Mouse (Mus musculus) layer of hippocampus, adult 8-10 months (tissue): ENCODE data around the gene Svbp. TPM values are rescaled to one million over a fixed set of nuclear protein-coding genes. Genes with fewer than 3 reads are reported as not detected.

ENCODE experiments used
- DNase-seq, 2 experiments: peaks; one replicate each; pipeline ENCODE4 v3.0.0; 2022; ENCODE audit warnings: low spot score in 2 of 2
- total RNA-seq, 4 experiments: library from RNA; stranded (reverse); gene quantifications; 2 replicates each; pipeline ENCODE4 v1.2.4; 2022

Svbp gene
- total RNA-seq, 4 experiments from 2014 or later = 15.4 to 21.1 (median 16.3) TPM

GRCm38 (mm10) chr4:119245961-119246360 lies 50.9 kb downstream of the Svbp start:
- no peak for DNase-seq

DNA sequence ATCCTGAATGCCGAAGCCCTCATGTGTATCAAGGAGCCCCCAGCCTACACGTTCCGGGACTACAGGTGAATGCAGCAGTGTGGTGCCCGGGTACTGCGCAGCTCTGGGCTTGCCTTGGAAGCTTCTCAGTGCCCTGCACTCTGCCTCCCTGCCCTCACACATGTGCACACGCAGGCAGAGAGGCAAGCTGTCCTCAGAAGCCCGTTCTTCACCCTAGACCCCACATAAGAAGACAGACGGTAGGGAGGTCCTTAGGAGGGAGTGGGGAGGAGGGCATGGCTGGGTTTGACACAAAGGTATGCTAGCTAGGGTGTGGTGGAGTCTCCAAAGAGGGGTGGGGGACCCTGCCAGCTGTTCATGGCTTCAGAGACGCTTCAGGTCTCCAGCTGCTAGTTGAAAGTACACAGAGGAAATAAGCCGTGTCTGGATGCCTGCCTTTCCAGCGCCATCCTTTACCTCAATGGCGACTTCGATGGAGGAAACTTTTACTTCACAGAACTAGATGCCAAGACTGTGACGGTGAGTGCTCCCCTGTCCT lies 51.7 kb downstream of the Svbp start:
- no peak for DNase-seq

DNA sequence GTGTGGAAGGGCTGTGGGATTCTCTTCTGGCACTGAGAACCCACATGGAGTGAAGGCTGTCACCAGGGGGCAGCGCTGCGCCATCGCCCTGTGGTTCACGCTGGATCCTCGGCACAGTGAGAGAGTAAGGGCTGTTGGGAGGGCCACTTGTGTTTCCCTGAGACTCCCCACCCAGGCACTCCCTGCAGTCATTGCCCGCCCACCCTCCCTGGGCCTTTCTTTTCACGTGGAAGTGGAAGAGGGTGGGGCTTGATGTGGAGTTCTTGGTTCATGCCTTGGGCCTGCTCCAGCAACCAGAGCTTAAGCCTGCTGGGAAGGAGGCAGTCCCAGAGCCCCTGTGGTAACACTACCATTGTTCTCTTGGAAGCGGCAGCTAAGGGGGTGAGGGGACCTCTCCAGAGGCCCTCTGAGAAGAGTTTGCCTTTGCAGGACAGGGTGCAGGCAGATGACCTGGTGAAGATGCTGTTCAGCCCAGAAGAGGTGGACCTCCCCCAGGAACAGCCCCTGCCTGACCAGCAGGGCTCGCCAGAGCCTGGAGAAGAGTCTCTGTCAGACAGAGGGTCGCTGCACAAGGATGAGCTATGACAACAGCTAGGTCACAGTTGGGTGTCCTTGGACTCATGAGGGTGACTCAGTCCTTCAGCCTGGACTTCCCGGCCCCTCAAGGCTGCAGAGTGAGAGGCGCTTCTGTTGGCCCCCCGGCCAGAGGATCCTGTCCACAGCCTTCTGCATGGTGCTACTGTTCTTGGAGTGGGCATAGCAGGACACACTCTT lies 52.5 kb downstream of the Svbp start:
- DNase-seq = peak in 1 of 2 experiments; percentile 58

GRCm38 (mm10) chr4:119248407-119248965 lies 53.4 kb downstream of the Svbp start:
- no peak for DNase-seq

Other genes with a start within 250 kb of the Svbp start
- under 1 TPM in 3 of 4 experiments, not detected in 1; 0.23 to 0.43 (median 0.25) TPM for gene Lao1, start 233.7 kb upstream of the Svbp start, total RNA-seq
- gene Slc2a1, start 86.6 kb upstream of the Svbp start, total RNA-seq = 10 to 100 TPM; 86.4 to 96.6 (median 91.0) TPM
- gene Zfp691, start 21.1 kb upstream of the Svbp start, total RNA-seq = 10 to 100 TPM in 1 of 4 experiments, 1 to 10 TPM in 3; 5.8 to 10.9 (median 7.5) TPM
- under 1 TPM; 0.23 to 0.54 (median 0.28) TPM for gene Ermap, start 5.3 kb upstream of the Svbp start, total RNA-seq
- gene Tmem269, start 22.9 kb downstream of the Svbp start, total RNA-seq = 1 to 10 TPM in 1 of 4 experiments, under 1 TPM in 3; 0.37 to 1.0 (median 0.63) TPM
- gene AU022252, start 37.4 kb downstream of the Svbp start, total RNA-seq = 10 to 100 TPM; 23.1 to 32.9 (median 25.6) TPM
- 10 to 100 TPM in 3 of 4 experiments, 1 to 10 TPM in 1; 9.7 to 13.7 (median 11.7) TPM for gene P3h1, start 37.6 kb downstream of the Svbp start, total RNA-seq
- gene Cldn19, start 60.1 kb downstream of the Svbp start, total RNA-seq = under 1 TPM; 0.18 to 0.41 (median 0.27) TPM
- gene Ybx1, start 99.3 kb downstream of the Svbp start, total RNA-seq = 100 to 1,000 TPM; 198 to 253 (median 227) TPM
- 10 to 100 TPM; 16.9 to 23.9 (median 22.6) TPM for gene Ppih, start 125.2 kb downstream of the Svbp start, total RNA-seq
- gene Ccdc30, start 220.2 kb downstream of the Svbp start, total RNA-seq = 10 to 100 TPM; 20.5 to 25.5 (median 22.6) TPM
- 1 to 10 TPM; 3.9 to 8.8 (median 5.9) TPM for gene Ppcs, start 227.1 kb downstream of the Svbp start, total RNA-seq
- gene Zmynd12, start 227.5 kb downstream of the Svbp start, total RNA-seq = under 1 TPM in 3 of 4 experiments, not detected in 1; 0.48 to 0.94 (median 0.55) TPM